Mouse (Mus musculus): ENCODE measurements around the gene Osbp2. TPM values are rescaled to one million over a fixed set of nuclear protein-coding genes. Genes with fewer than 3 reads are reported as not detected.

Osbp2 gene
- polyA plus RNA-seq, 1 experiment from 2014 or later: 0.85 TPM

GRCm38 (mm10) chr11:3853031-3853430, 10.7 kb downstream of the Osbp2 start:
- 86% methylated on average over 10 of the region's 10 CpGs for WGBS
- 0 out of 2 replicates have a peak, but pooled peaks cover 4% of the 10 kb centered on the region for H3K9me3 ChIP-seq (ENCODE audit: control insufficient read depth, low read length)
- H3K27me3 ChIP-seq (ENCODE audit: control insufficient read depth, insufficient read depth, low read length): no peaks in the 10 kb centered on the region
- H3K27ac ChIP-seq (replicated peaks in 1 of 2; ENCODE audit: control insufficient read depth in 1 of 2, insufficient read depth in 1 of 2, low read depth in 2 of 2, low read length in 2 of 2): peak overlapping the region in 1 of 2 experiments; percentile 47; a peak in 2 of 4 replicates
- H3K4me2 ChIP-seq (ENCODE audit: low read length): no peak overlapping the region
- H3K9ac ChIP-seq (ENCODE audit: low read length): no peak overlapping the region
- no peaks in the 10 kb centered on the region for H3K36me3 ChIP-seq (ENCODE audit: control insufficient read depth, insufficient read depth, low read length)
- ATAC-seq (ENCODE audit: insufficient number of reproducible peaks, insufficient read depth, low FRiP score, low read depth): no peak
- H3K4me3 ChIP-seq (ENCODE audit: control insufficient read depth in 1 of 2, insufficient read depth in 1 of 2, low read depth in 1 of 2, low read length in 2 of 2): no peak overlapping the region
- peaks cover 7 to 10% of the 10 kb centered on the region in 2 experiments for H3K4me1 ChIP-seq (ENCODE audit: control insufficient read depth in 2 of 2, insufficient read depth in 2 of 2, low read length in 2 of 2)

DNA sequence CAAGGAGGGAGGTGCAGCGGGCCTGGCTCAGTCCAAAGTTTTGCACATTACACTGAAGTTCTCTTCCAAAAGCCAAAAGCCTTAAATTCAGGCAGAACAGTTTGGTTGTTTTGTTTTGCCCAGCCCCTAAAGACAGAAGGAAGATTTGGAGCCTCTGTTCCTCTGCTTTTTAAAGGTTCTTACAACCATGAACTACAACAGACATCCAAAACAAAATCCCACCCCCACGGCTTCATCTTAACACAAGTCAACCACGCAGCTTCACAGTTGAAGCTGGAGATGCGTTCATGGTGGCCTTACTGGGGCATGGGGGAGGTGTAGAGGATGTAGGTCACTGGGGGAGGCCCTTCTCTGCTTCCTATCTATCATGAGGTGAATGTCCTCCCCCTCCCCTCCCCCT, 11.8 kb downstream of the Osbp2 start:
- no peaks in the 10 kb centered on the region for H3K27me3 ChIP-seq (ENCODE audit: control insufficient read depth, insufficient read depth, low read length)
- no peak overlapping the region for H3K9ac ChIP-seq (ENCODE audit: low read length)
- no peaks in the 10 kb centered on the region for H3K36me3 ChIP-seq (ENCODE audit: control insufficient read depth, insufficient read depth, low read length)
- peaks cover 7 to 12% of the 10 kb centered on the region in 2 experiments for H3K4me1 ChIP-seq (ENCODE audit: control insufficient read depth in 2 of 2, insufficient read depth in 2 of 2, low read length in 2 of 2)
- H3K9me3 ChIP-seq (ENCODE audit: control insufficient read depth, low read length): 0 out of 2 replicates have a peak, but pooled peaks cover 4% of the 10 kb centered on the region
- ATAC-seq (ENCODE audit: insufficient number of reproducible peaks, insufficient read depth, low FRiP score, low read depth): no peak
- no peak overlapping the region for H3K27ac ChIP-seq (replicated peaks in 1 of 2; ENCODE audit: control insufficient read depth in 1 of 2, insufficient read depth in 1 of 2, low read depth in 2 of 2, low read length in 2 of 2)
- H3K4me3 ChIP-seq (ENCODE audit: control insufficient read depth in 1 of 2, insufficient read depth in 1 of 2, low read depth in 1 of 2, low read length in 2 of 2): no peak overlapping the region
- 81% methylated on average over 4 of the region's 4 CpGs for WGBS
- H3K4me2 ChIP-seq (ENCODE audit: low read length): no peak overlapping the region

GRCm38 (mm10) chr11:3850746-3851277, 12.9 kb downstream of the Osbp2 start:
- Histone ChIP-seq H3K9me3 (ENCODE audit: control insufficient read depth, low read length) (0 out of 2 replicates have a peak, but pooled peaks cover 4% of the 10 kb centered on the region), H3K36me3 (ENCODE audit: control insufficient read depth, insufficient read depth, low read length) (no peaks in the 10 kb centered on the region), H3K4me2 (ENCODE audit: low read length) (no peak overlapping the region), H3K4me1 (ENCODE audit: control insufficient read depth in 2 of 2, insufficient read depth in 2 of 2, low read length in 2 of 2) (peaks cover 7 to 12% of the 10 kb centered on the region in 2 experiments), H3K27ac (replicated peaks in 1 of 2; ENCODE audit: control insufficient read depth in 1 of 2, insufficient read depth in 1 of 2, low read depth in 2 of 2, low read length in 2 of 2) (no peak overlapping the region), H3K4me3 (ENCODE audit: control insufficient read depth in 1 of 2, insufficient read depth in 1 of 2, low read depth in 1 of 2, low read length in 2 of 2) (no peak overlapping the region), H3K27me3 (ENCODE audit: control insufficient read depth, insufficient read depth, low read length) (no peaks in the 10 kb centered on the region), H3K9ac (ENCODE audit: low read length) (no peak overlapping the region)
- ATAC-seq (ENCODE audit: insufficient number of reproducible peaks, insufficient read depth, low FRiP score, low read depth): no peak
- WGBS: 66% methylated on average over 5 of the region's 5 CpGs

- 0 out of 2 replicates have a peak, but pooled peaks cover 4% of the 10 kb centered on the region for H3K9me3 ChIP-seq (ENCODE audit: control insufficient read depth, low read length)
- H3K4me3 ChIP-seq (ENCODE audit: control insufficient read depth in 1 of 2, insufficient read depth in 1 of 2, low read depth in 1 of 2, low read length in 2 of 2): no peak overlapping the region
- H3K4me2 ChIP-seq (ENCODE audit: low read length): no peak overlapping the region
- no peak for ATAC-seq (ENCODE audit: insufficient number of reproducible peaks, insufficient read depth, low FRiP score, low read depth)
- H3K4me1 ChIP-seq (ENCODE audit: control insufficient read depth in 2 of 2, insufficient read depth in 2 of 2, low read length in 2 of 2): peaks cover 7 to 12% of the 10 kb centered on the region in 2 experiments
- H3K27ac ChIP-seq (replicated peaks in 1 of 2; ENCODE audit: control insufficient read depth in 1 of 2, insufficient read depth in 1 of 2, low read depth in 2 of 2, low read length in 2 of 2): no peak overlapping the region
- H3K27me3 ChIP-seq (ENCODE audit: control insufficient read depth, insufficient read depth, low read length): no peaks in the 10 kb centered on the region
- H3K9ac ChIP-seq (ENCODE audit: low read length): no peak overlapping the region
- H3K36me3 ChIP-seq (ENCODE audit: control insufficient read depth, insufficient read depth, low read length): no peaks in the 10 kb centered on the region
- WGBS: 62% methylated on average over 2 of the region's 2 CpGs
Measured at GRCm38 (mm10) chr11:3850315-3850614, 13.4 kb downstream of the Osbp2 start.

- no peak overlapping the region for H3K4me3 ChIP-seq (ENCODE audit: control insufficient read depth in 1 of 2, insufficient read depth in 1 of 2, low read depth in 1 of 2, low read length in 2 of 2)
- WGBS: 73% methylated on average over 15 of the region's 15 CpGs
- no peaks in the 10 kb centered on the region for H3K36me3 ChIP-seq (ENCODE audit: control insufficient read depth, insufficient read depth, low read length)
- no peaks in the 10 kb centered on the region for H3K9me3 ChIP-seq (ENCODE audit: control insufficient read depth, low read length)
- H3K9ac ChIP-seq (ENCODE audit: low read length): no peak overlapping the region
- ATAC-seq (ENCODE audit: insufficient number of reproducible peaks, insufficient read depth, low FRiP score, low read depth): no peak
- H3K27me3 ChIP-seq (ENCODE audit: control insufficient read depth, insufficient read depth, low read length): no peaks in the 10 kb centered on the region
- H3K4me2 ChIP-seq (ENCODE audit: low read length): no peak overlapping the region
- no peak overlapping the region for H3K27ac ChIP-seq (replicated peaks in 1 of 2; ENCODE audit: control insufficient read depth in 1 of 2, insufficient read depth in 1 of 2, low read depth in 2 of 2, low read length in 2 of 2)
- H3K4me1 ChIP-seq (ENCODE audit: control insufficient read depth in 2 of 2, insufficient read depth in 2 of 2, low read length in 2 of 2): peaks cover 11 to 12% of the 10 kb centered on the region in 2 experiments
Measured at GRCm38 (mm10) chr11:3849469-3850314, 14.0 kb downstream of the Osbp2 start.

GRCm38 (mm10) chr11:3846351-3846750, 17.4 kb downstream of the Osbp2 start:
- Histone ChIP-seq H3K4me2 (ENCODE audit: low read length) (no peak overlapping the region), H3K36me3 (ENCODE audit: control insufficient read depth, insufficient read depth, low read length) (no peaks in the 10 kb centered on the region), H3K4me3 (ENCODE audit: control insufficient read depth in 1 of 2, insufficient read depth in 1 of 2, low read depth in 1 of 2, low read length in 2 of 2) (no peak overlapping the region), H3K9ac (ENCODE audit: low read length) (no peak overlapping the region), H3K4me1 (ENCODE audit: control insufficient read depth in 2 of 2, insufficient read depth in 2 of 2, low read length in 2 of 2) (peaks cover 14 to 15% of the 10 kb centered on the region in 2 experiments), H3K27ac (replicated peaks in 1 of 2; ENCODE audit: control insufficient read depth in 1 of 2, insufficient read depth in 1 of 2, low read depth in 2 of 2, low read length in 2 of 2) (no peak overlapping the region), H3K27me3 (ENCODE audit: control insufficient read depth, insufficient read depth, low read length) (no peaks in the 10 kb centered on the region), H3K9me3 (ENCODE audit: control insufficient read depth, low read length) (no peaks in the 10 kb centered on the region)
- no peak for ATAC-seq (ENCODE audit: insufficient number of reproducible peaks, insufficient read depth, low FRiP score, low read depth)
- WGBS: 43% methylated on average over 2 of the region's 2 CpGs

GRCm38 (mm10) chr11:3843943-3844734, 19.6 kb downstream of the Osbp2 start:
- Histone ChIP-seq H3K9me3 (ENCODE audit: control insufficient read depth, low read length) (no peaks in the 10 kb centered on the region), H3K27ac (replicated peaks in 1 of 2; ENCODE audit: control insufficient read depth in 1 of 2, insufficient read depth in 1 of 2, low read depth in 2 of 2, low read length in 2 of 2) (peak overlapping the region in 1 of 2 experiments; percentile 60; a peak in 3 of 4 replicates), H3K9ac (ENCODE audit: low read length) (no peak overlapping the region), H3K4me3 (ENCODE audit: control insufficient read depth in 1 of 2, insufficient read depth in 1 of 2, low read depth in 1 of 2, low read length in 2 of 2) (no peak overlapping the region), H3K27me3 (ENCODE audit: control insufficient read depth, insufficient read depth, low read length) (no peaks in the 10 kb centered on the region), H3K4me1 (ENCODE audit: control insufficient read depth in 2 of 2, insufficient read depth in 2 of 2, low read length in 2 of 2) (peaks cover 14 to 15% of the 10 kb centered on the region in 2 experiments), H3K4me2 (ENCODE audit: low read length) (peak overlapping the region; percentile 3; the same call in 1 of the 2 replicates), H3K36me3 (ENCODE audit: control insufficient read depth, insufficient read depth, low read length) (no peaks in the 10 kb centered on the region)
- 50% methylated on average over 17 of the region's 17 CpGs for WGBS
- ATAC-seq (ENCODE audit: insufficient number of reproducible peaks, insufficient read depth, low FRiP score, low read depth): no peak

Data from heart, embryonic 14.5 days (tissue).